Mouse (Mus musculus): ENCODE data around the gene Olfr1208. TPM values are rescaled to one million over a fixed set of nuclear protein-coding genes. Genes with fewer than 3 reads are reported as not detected.

The Olfr1208 gene
- 0.03 TPM in 1 of 2 replicates, not detected in the other for polyA plus RNA-seq (2012)

GRCm38 (mm10) chr2:88902211-88902610 is at the start of gene Olfr1208:
Gene Olfr1208 (minus strand): TSS chr2:88902311.

GRCm38 (mm10) chr2:88938011-88938410 is 35.9 kb upstream of the Olfr1208 start, which contains the start of gene Olfr1211:
Gene Olfr1211 (minus strand): TSS chr2:88938111.

GRCm38 (mm10) chr2:88915057-88915456 is 12.9 kb upstream of the Olfr1208 start, which contains the start of gene Olfr1209:
Gene Olfr1209 (minus strand): TSS chr2:88915157.

GRCm38 (mm10) chr2:88862931-88863330 is 39.2 kb downstream of the Olfr1208 start, which contains the start of gene Olfr1206:
Gene Olfr1206 (plus strand): TSS chr2:88863231.

GRCm38 (mm10) chr2:88848992-88849391 is 53.1 kb downstream of the Olfr1208 start, which contains the start of gene Olfr1204:
Gene Olfr1204 (plus strand): TSS chr2:88849292.

Other genes starting within 250 kb of the Olfr1208 start
- gene Olfr1193, start 226.7 kb downstream of the Olfr1208 start, polyA plus RNA-seq (2012) = not detected in 2 replicates
- gene Olfr1195, start 213.1 kb downstream of the Olfr1208 start, polyA plus RNA-seq (2012) = not detected in 2 replicates
- not detected in 2 replicates for gene Olfr1196, start 197.7 kb downstream of the Olfr1208 start, polyA plus RNA-seq (2012)
- not detected in 2 replicates for gene Olfr1197, start 169.9 kb downstream of the Olfr1208 start, polyA plus RNA-seq (2012)
- gene Olfr1198, start 150.9 kb downstream of the Olfr1208 start, polyA plus RNA-seq (2012) = not detected in 2 replicates
- not detected in 2 replicates for gene Olfr1199, start 141.8 kb downstream of the Olfr1208 start, polyA plus RNA-seq (2012)
- gene Olfr1200, start 131.8 kb downstream of the Olfr1208 start, polyA plus RNA-seq (2012) = 0.01 TPM in 1 of 2 replicates, not detected in the other
- not detected in 2 replicates for gene Olfr1201, start 109.3 kb downstream of the Olfr1208 start, polyA plus RNA-seq (2012)
- not detected in 2 replicates for gene Olfr1202, start 87.8 kb downstream of the Olfr1208 start, polyA plus RNA-seq (2012)
- not detected in 2 replicates for gene Olfr1205, start 72.6 kb downstream of the Olfr1208 start, polyA plus RNA-seq (2012)
- not detected in 2 replicates for gene Olfr1204, start 53.0 kb downstream of the Olfr1208 start, polyA plus RNA-seq (2012)
- gene Olfr1206, start 39.1 kb downstream of the Olfr1208 start, polyA plus RNA-seq (2012) = not detected in 2 replicates
- gene Olfr1209, start 12.8 kb upstream of the Olfr1208 start, polyA plus RNA-seq (2012) = not detected in 2 replicates
- gene Olfr1211, start 35.8 kb upstream of the Olfr1208 start, polyA plus RNA-seq (2012) = 0.02 and 0.03 TPM in 2 replicates
- gene Olfr1212, start 51.7 kb upstream of the Olfr1208 start, polyA plus RNA-seq (2012) = not detected in 2 replicates
- gene Gm13762, start 78.0 kb upstream of the Olfr1208 start, polyA plus RNA-seq (2012) = not detected in 2 replicates
- not detected in 2 replicates for gene Olfr1214, start 90.3 kb upstream of the Olfr1208 start, polyA plus RNA-seq (2012)
- gene Olfr1215, start 104.7 kb upstream of the Olfr1208 start, polyA plus RNA-seq (2012) = not detected in 2 replicates
- gene Olfr1216, start 116.0 kb upstream of the Olfr1208 start, polyA plus RNA-seq (2012) = not detected in 2 replicates
- not detected in 2 replicates for gene Olfr1217, start 129.8 kb upstream of the Olfr1208 start, polyA plus RNA-seq (2012)
- not detected in 2 replicates for gene Olfr1218, start 158.9 kb upstream of the Olfr1208 start, polyA plus RNA-seq (2012)
- gene Olfr1219, start 181.2 kb upstream of the Olfr1208 start, polyA plus RNA-seq (2012) = 0.02 TPM in 1 of 2 replicates, not detected in the other
- gene Olfr1220, start 204.5 kb upstream of the Olfr1208 start, polyA plus RNA-seq (2012) = not detected in 2 replicates
- gene Olfr1221, start 215.0 kb upstream of the Olfr1208 start, polyA plus RNA-seq (2012) = 0.19 TPM in 1 of 2 replicates, not detected in the other
- gene Olfr1222, start 230.7 kb upstream of the Olfr1208 start, polyA plus RNA-seq (2012) = not detected in 2 replicates
- not detected in 2 replicates for gene Olfr1223, start 249.2 kb upstream of the Olfr1208 start, polyA plus RNA-seq (2012)

Data from megakaryocyte-erythroid progenitor cell, adult 5 weeks (primary cell).